Mouse (Mus musculus) lung, adult 2 months (tissue): ENCODE results near the gene Necap2.

Experiments
- CTCF ChIP-seq: fragments of 200-500 bp; IDR thresholded peaks from 2 replicates; pipeline ENCODE4 v1.5.1; 2011; ENCODE audit warnings: mild to moderate bottlenecking, low read length, control low read depth; ENCODE audit not compliant: insufficient read depth
- POLR2A ChIP-seq: fragments of 200-500 bp; IDR thresholded peaks from 2 replicates; pipeline ENCODE4 v1.6.1; 2011; ENCODE audit warnings: low read depth, mild to moderate bottlenecking, control low read depth, low read length, borderline replicate concordance; ENCODE audit errors: extremely low read depth

DNA sequence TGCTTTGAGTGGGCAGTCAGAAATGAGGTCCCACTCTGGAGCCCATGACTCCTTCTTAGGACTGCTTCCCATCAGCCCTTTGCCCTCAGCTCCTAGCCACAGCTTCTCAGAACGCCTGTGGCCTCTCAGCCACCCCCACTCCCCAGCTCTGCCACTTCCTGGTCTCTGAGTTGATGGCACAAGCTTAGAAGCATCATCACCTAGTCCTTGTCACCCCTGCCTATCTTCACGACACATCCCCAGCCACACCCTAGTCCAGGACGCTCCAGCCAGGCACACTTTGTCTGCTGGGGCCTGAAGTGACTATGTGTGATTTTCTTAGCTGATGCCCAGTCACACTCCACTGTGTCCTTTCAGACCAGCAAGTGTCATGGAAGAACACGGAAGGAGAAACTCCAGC, 20.8 kb upstream of the Necap2 start:
- TF ChIP-seq POLR2A, result no peak
- no peak for TF ChIP-seq CTCF
